Mouse (Mus musculus) ovary, postnatal 14 days (tissue): Measurements from ENCODE around the gene Tmod2.
"Not testable (repeated sequence)": the region's sequence is repeated elsewhere in the genome, so short reads cannot be mapped to it uniquely, and the experiment has no call there.

ENCODE experiments used
- DNase-seq: peaks from one replicate; pipeline ENCODE4 v3.0.0; 2022; ENCODE audit warnings: low spot score

Tmod2 gene

GRCm38 (mm10) chr9:75549010-75549409 is 62.1 kb downstream of the Tmod2 start:
- DNase-seq: no peak

GRCm38 (mm10) chr9:75546885-75547553 is 64.1 kb downstream of the Tmod2 start:
- DNase-seq: peak; percentile 71

GRCm38 (mm10) chr9:75545514-75545913 is 65.6 kb downstream of the Tmod2 start:
- DNase-seq: no peak

GRCm38 (mm10) chr9:75541497-75541896 is 69.6 kb downstream of the Tmod2 start:
- no peak for DNase-seq

- no peak for DNase-seq
These were observed 74.7 kb downstream of the Tmod2 start for GRCm38 (mm10) chr9:75536422-75536821.

GRCm38 (mm10) chr9:75534431-75534962 is 76.6 kb downstream of the Tmod2 start:
- no peak for DNase-seq

- DNase-seq: not testable (repeated sequence)
These were observed 78.1 kb downstream of the Tmod2 start for GRCm38 (mm10) chr9:75532989-75533388.

GRCm38 (mm10) chr9:75532461-75532860 is 78.7 kb downstream of the Tmod2 start:
- no peak for DNase-seq

GRCm38 (mm10) chr9:75529358-75529757 is 81.8 kb downstream of the Tmod2 start:
- DNase-seq: no peak

GRCm38 (mm10) chr9:75528096-75528495 is 83.0 kb downstream of the Tmod2 start:
- DNase-seq: no peak

GRCm38 (mm10) chr9:75527368-75528059 is 83.6 kb downstream of the Tmod2 start:
- no peak for DNase-seq

- no peak for DNase-seq
These were observed 87.5 kb downstream of the Tmod2 start for GRCm38 (mm10) chr9:75523646-75524045.

GRCm38 (mm10) chr9:75522217-75522616 is 88.9 kb downstream of the Tmod2 start:
- no peak for DNase-seq

- DNase-seq: peak; percentile 17
These were observed 89.3 kb downstream of the Tmod2 start for GRCm38 (mm10) chr9:75521788-75522187.

- DNase-seq: no peak
These were observed 90.2 kb downstream of the Tmod2 start for GRCm38 (mm10) chr9:75520940-75521339.

- DNase-seq: no peak
These were observed 93.4 kb downstream of the Tmod2 start for GRCm38 (mm10) chr9:75517751-75518150.
